Mouse (Mus musculus): ENCODE results near the gene Pgam2. TPM values are rescaled to one million over a fixed set of nuclear protein-coding genes. Genes with fewer than 3 reads are reported as not detected.

The Pgam2 gene
- total RNA-seq (2012; rRNA removed): 4.1 and 4.2 TPM in 2 replicates

GRCm38 (mm10) chr11:5803551-5803981 is at the start of gene Pgam2:
TSS of gene Pgam2 (minus strand) at chr11:5803733.
- Histone ChIP-seq H3K4me3 (ENCODE audit: insufficient read depth in 1 of 2, low read depth in 1 of 2, low read length in 2 of 2, poor library complexity in 1 of 2, severe bottlenecking in 1 of 2) (peak within 1 kb of the TSS; percentile 7 to 23; a peak in 2 of 4 replicates), H3K9ac (ENCODE audit: insufficient read depth, low read depth, low read length, poor library complexity, severe bottlenecking) (peak within 1 kb of the TSS; percentile 29; the same call in 1 of the 2 replicates), H3K27ac (ENCODE audit: insufficient read depth, low read depth, low read length, poor library complexity, severe bottlenecking) (no peak within 1 kb of the TSS; the same call in 1 of the 2 replicates), H3K36me3 (ENCODE audit: control insufficient read depth, insufficient read depth, low read length, poor library complexity, severe bottlenecking) (peaks cover 21% of the 10 kb centered on the region), H3K4me1 (ENCODE audit: control insufficient read depth in 2 of 2, insufficient read depth in 2 of 2, low read length in 2 of 2, poor library complexity in 1 of 2) (peaks cover 0 to 24% of the 10 kb centered on the region in 2 experiments; a peak in 2 of 4 replicates), H3K9me3 (ENCODE audit: control insufficient read depth, insufficient read depth, low read depth, low read length) (no peaks in the 10 kb centered on the region)
- no peak for DNase-seq (ENCODE audit: low read depth, low spot score)
- in situ Hi-C loops (cut with MboI; ENCODE audit: low sequenced_read_pairs in 2 of 2, unreplicated experiment in 2 of 2): no loop called here
- TF ChIP-seq CHD2 (IDR thresholded peaks at IDR 0.05; ENCODE audit: low read depth, low read length): no peak
- TF ChIP-seq HCFC1 (IDR thresholded peaks at IDR 0.05; ENCODE audit: borderline replicate concordance, insufficient read depth, low read length): no peak
- TF ChIP-seq ZC3H11A (IDR thresholded peaks at IDR 0.05; ENCODE audit: borderline replicate concordance, low read depth, low read length): no peak
- no peak for TF ChIP-seq MAFK (IDR thresholded peaks at IDR 0.05; ENCODE audit: insufficient read depth, low read depth, low read length)
- no peak for TF ChIP-seq ZNF384 (IDR thresholded peaks at IDR 0.05; ENCODE audit: low read depth, low read length)

- Histone ChIP-seq H3K36me3 (ENCODE audit: control insufficient read depth, insufficient read depth, low read length, poor library complexity, severe bottlenecking) (no peaks in the 10 kb centered on the region), H3K4me1 (ENCODE audit: control insufficient read depth in 2 of 2, insufficient read depth in 2 of 2, low read length in 2 of 2, poor library complexity in 1 of 2) (peaks cover 0 to 10% of the 10 kb centered on the region in 2 experiments; a peak in 2 of 4 replicates), H3K9me3 (ENCODE audit: control insufficient read depth, insufficient read depth, low read depth, low read length) (no peaks in the 10 kb centered on the region), H3K4me3 (ENCODE audit: insufficient read depth in 1 of 2, low read depth in 1 of 2, low read length in 2 of 2, poor library complexity in 1 of 2, severe bottlenecking in 1 of 2) (no peak overlapping the region), H3K27ac (ENCODE audit: insufficient read depth, low read depth, low read length, poor library complexity, severe bottlenecking) (no peak overlapping the region), H3K9ac (ENCODE audit: insufficient read depth, low read depth, low read length, poor library complexity, severe bottlenecking) (no peak overlapping the region)
- TF ChIP-seq HCFC1 (IDR thresholded peaks at IDR 0.05; ENCODE audit: borderline replicate concordance, insufficient read depth, low read length) (no peak), MAFK (IDR thresholded peaks at IDR 0.05; ENCODE audit: insufficient read depth, low read depth, low read length) (no peak), ZC3H11A (IDR thresholded peaks at IDR 0.05; ENCODE audit: borderline replicate concordance, low read depth, low read length) (no peak), ZNF384 (IDR thresholded peaks at IDR 0.05; ENCODE audit: low read depth, low read length) (no peak)
- no peak for DNase-seq (ENCODE audit: low read depth, low spot score)
- in situ Hi-C loops (cut with MboI; ENCODE audit: low sequenced_read_pairs in 2 of 2, unreplicated experiment in 2 of 2): no loop called here
Observed at GRCm38 (mm10) chr11:5852314-5852713, 48.8 kb upstream of the Pgam2 start.

- H3K4me1 ChIP-seq (ENCODE audit: control insufficient read depth in 2 of 2, insufficient read depth in 2 of 2, low read length in 2 of 2, poor library complexity in 1 of 2): peaks cover 0 to 10% of the 10 kb centered on the region in 2 experiments; a peak in 2 of 4 replicates
- H3K36me3 ChIP-seq (ENCODE audit: control insufficient read depth, insufficient read depth, low read length, poor library complexity, severe bottlenecking): no peaks in the 10 kb centered on the region
- H3K4me3 ChIP-seq (ENCODE audit: insufficient read depth in 1 of 2, low read depth in 1 of 2, low read length in 2 of 2, poor library complexity in 1 of 2, severe bottlenecking in 1 of 2): no peak overlapping the region
- no peak overlapping the region for H3K27ac ChIP-seq (ENCODE audit: insufficient read depth, low read depth, low read length, poor library complexity, severe bottlenecking)
- TF ChIP-seq HCFC1 (IDR thresholded peaks at IDR 0.05; ENCODE audit: borderline replicate concordance, insufficient read depth, low read length): no peak
- TF ChIP-seq MAFK (IDR thresholded peaks at IDR 0.05; ENCODE audit: insufficient read depth, low read depth, low read length): no peak
- no peak for TF ChIP-seq ZC3H11A (IDR thresholded peaks at IDR 0.05; ENCODE audit: borderline replicate concordance, low read depth, low read length)
- TF ChIP-seq CHD2 (IDR thresholded peaks at IDR 0.05; ENCODE audit: low read depth, low read length): no peak
- TF ChIP-seq ZNF384 (IDR thresholded peaks at IDR 0.05; ENCODE audit: low read depth, low read length): no peak
- H3K9ac ChIP-seq (ENCODE audit: insufficient read depth, low read depth, low read length, poor library complexity, severe bottlenecking): no peak overlapping the region
- in situ Hi-C loops (cut with MboI; ENCODE audit: low sequenced_read_pairs in 2 of 2, unreplicated experiment in 2 of 2): no loop called here
- H3K9me3 ChIP-seq (ENCODE audit: control insufficient read depth, insufficient read depth, low read depth, low read length): no peaks in the 10 kb centered on the region
- DNase-seq (ENCODE audit: low read depth, low spot score): no peak
Observed at GRCm38 (mm10) chr11:5851021-5851736, 47.6 kb upstream of the Pgam2 start.

GRCm38 (mm10) chr11:5850452-5850851 is 46.9 kb upstream of the Pgam2 start:
- in situ Hi-C loops (cut with MboI; ENCODE audit: low sequenced_read_pairs in 2 of 2, unreplicated experiment in 2 of 2): no loop called here
- Histone ChIP-seq H3K4me1 (ENCODE audit: control insufficient read depth in 2 of 2, insufficient read depth in 2 of 2, low read length in 2 of 2, poor library complexity in 1 of 2) (peaks cover 0 to 6% of the 10 kb centered on the region in 2 experiments; a peak in 2 of 4 replicates), H3K27ac (ENCODE audit: insufficient read depth, low read depth, low read length, poor library complexity, severe bottlenecking) (no peak overlapping the region), H3K4me3 (ENCODE audit: insufficient read depth in 1 of 2, low read depth in 1 of 2, low read length in 2 of 2, poor library complexity in 1 of 2, severe bottlenecking in 1 of 2) (no peak overlapping the region), H3K9me3 (ENCODE audit: control insufficient read depth, insufficient read depth, low read depth, low read length) (no peaks in the 10 kb centered on the region), H3K9ac (ENCODE audit: insufficient read depth, low read depth, low read length, poor library complexity, severe bottlenecking) (no peak overlapping the region), H3K36me3 (ENCODE audit: control insufficient read depth, insufficient read depth, low read length, poor library complexity, severe bottlenecking) (no peaks in the 10 kb centered on the region)
- TF ChIP-seq MAFK (IDR thresholded peaks at IDR 0.05; ENCODE audit: insufficient read depth, low read depth, low read length): no peak
- no peak for DNase-seq (ENCODE audit: low read depth, low spot score)
